Mouse (Mus musculus): ENCODE measurements at regions not wholly inside any gene's neighbourhood (a gene's known extent, or its start where the extent isn't known, plus 50 kb on each side); places are given as distances from the start of the nearest gene placed in this dataset.

DNA sequence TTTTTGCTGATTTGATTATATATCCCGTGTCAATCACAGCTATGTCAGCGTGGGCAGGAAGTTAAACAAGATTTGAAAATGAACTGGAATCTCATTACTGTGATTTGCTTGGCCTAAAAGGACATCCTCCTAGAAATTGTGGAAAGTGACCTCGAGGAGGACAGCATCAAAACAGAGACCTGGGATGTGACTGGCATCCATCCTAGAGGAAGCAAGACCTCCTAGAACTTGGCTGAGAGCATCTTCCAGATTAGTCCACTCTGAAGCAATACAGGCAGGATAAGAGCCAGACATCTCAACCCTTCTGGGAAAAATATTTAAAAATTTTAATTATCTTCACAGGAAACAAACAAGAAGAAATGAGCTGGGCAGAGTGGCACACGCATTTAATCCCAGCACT lies 136.1 kb downstream of the Hs3st3b1 start:
- Histone ChIP-seq H3K9me3 (no peaks in the 10 kb centered on the region), H3K27me3 (peaks cover 6% of the 10 kb centered on the region), H3K4me2 (replicated peaks) (no peak overlapping the region), H3K4me3 (no peak overlapping the region), H3K27ac (replicated peaks) (no peak overlapping the region), H3K4me1 (peaks cover 20% of the 10 kb centered on the region), H3K36me3 (no peaks in the 10 kb centered on the region), H3K9ac (replicated peaks) (no peak overlapping the region)
- 60% methylated on average over 4 of the region's 4 CpGs for WGBS
- ATAC-seq (ENCODE audit: low FRiP score, low read depth) = no peak

DNA sequence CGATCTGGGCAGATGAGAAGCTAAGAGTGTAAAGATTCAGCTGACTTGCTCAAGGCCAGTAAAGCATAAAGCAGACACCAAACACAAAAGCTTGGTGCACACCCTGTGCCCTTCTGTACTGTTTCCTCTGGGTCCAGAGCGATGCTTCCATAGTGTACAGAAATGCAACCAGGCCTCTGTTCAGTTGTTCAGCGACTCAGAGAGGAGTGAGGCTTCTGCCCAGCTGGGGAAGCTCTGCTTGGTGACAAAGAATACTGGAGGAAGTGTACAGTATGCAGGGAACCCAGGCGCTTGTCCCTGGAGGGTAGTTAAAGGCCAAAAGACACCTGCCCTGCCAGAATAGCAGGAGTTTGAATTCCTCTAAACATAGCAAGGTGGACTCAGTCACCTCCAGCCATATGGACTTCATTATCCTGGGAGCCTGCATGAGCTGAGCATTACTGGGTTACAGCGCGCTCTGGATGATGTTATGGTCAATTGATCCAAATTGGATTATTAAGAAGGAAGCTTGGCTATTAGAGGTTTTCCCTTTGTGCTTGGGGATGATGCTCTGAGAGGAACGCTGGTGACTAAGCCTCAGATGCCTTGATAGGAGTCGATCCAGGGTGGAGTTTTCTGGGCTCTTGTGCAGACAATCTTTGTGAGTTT lies 132.5 kb downstream of the Hs3st3b1 start:
- Histone ChIP-seq H3K4me3 (no peak overlapping the region), H3K27ac (replicated peaks) (no peak overlapping the region), H3K27me3 (peaks cover 9% of the 10 kb centered on the region), H3K4me1 (peaks cover 23% of the 10 kb centered on the region), H3K4me2 (replicated peaks) (no peak overlapping the region), H3K9ac (replicated peaks) (no peak overlapping the region), H3K9me3 (no peaks in the 10 kb centered on the region), H3K36me3 (no peaks in the 10 kb centered on the region)
- 54% methylated on average over 8 of the region's 8 CpGs for WGBS
- no peak for ATAC-seq (ENCODE audit: low FRiP score, low read depth)

- H3K27me3 ChIP-seq = peaks cover 9% of the 10 kb centered on the region
- no peak for ATAC-seq (ENCODE audit: low FRiP score, low read depth)
- H3K4me1 ChIP-seq = peaks cover 12% of the 10 kb centered on the region
- H3K9ac ChIP-seq (replicated peaks) = no peak overlapping the region
- no peaks in the 10 kb centered on the region for H3K9me3 ChIP-seq
- H3K4me2 ChIP-seq (replicated peaks) = no peak overlapping the region
- no peaks in the 10 kb centered on the region for H3K36me3 ChIP-seq
- WGBS = 56% methylated on average over 13 of the region's 13 CpGs
- no peak overlapping the region for H3K4me3 ChIP-seq
- no peak overlapping the region for H3K27ac ChIP-seq (replicated peaks)
Observed at GRCm38 (mm10) chr11:63791004-63791862, 130.9 kb downstream of the Hs3st3b1 start.

GRCm38 (mm10) chr11:63793732-63794503 lies 128.2 kb downstream of the Hs3st3b1 start:
- Histone ChIP-seq H3K4me2 (replicated peaks) (no peak overlapping the region), H3K27ac (replicated peaks) (no peak overlapping the region), H3K4me3 (no peak overlapping the region), H3K4me1 (peaks cover 12% of the 10 kb centered on the region), H3K36me3 (no peaks in the 10 kb centered on the region), H3K9me3 (no peaks in the 10 kb centered on the region), H3K27me3 (peaks cover 3% of the 10 kb centered on the region; the same call in 1 of the 2 replicates), H3K9ac (replicated peaks) (no peak overlapping the region)
- 65% methylated on average over 8 of the region's 8 CpGs for WGBS
- no peak for ATAC-seq (ENCODE audit: low FRiP score, low read depth)

DNA sequence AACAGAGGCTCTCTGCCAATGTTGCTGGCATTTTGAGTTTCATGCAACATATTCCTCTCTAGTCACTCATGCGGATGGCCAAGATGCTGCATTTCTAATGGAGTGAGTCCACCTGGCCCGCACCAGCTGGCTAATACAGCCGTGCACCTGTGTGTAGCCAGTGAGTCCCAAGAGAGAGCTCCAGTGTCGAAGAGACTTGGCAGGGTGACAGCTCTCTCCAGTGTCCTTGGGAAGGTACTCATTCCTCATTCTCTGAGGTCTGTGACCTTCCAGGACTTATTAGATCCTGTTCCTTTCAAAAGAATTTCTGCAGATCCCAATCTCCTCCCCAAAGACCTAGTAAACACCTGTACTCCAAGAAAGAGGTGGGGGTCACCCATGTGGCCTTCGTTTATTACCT lies 109.9 kb downstream of the Hs3st3b1 start:
- H3K4me1 ChIP-seq = no peaks in the 10 kb centered on the region
- H3K4me2 ChIP-seq (replicated peaks) = no peak overlapping the region
- H3K27me3 ChIP-seq = no peaks in the 10 kb centered on the region
- H3K9ac ChIP-seq (replicated peaks) = no peak overlapping the region
- no peak for ATAC-seq (ENCODE audit: low FRiP score, low read depth)
- H3K9me3 ChIP-seq = no peaks in the 10 kb centered on the region
- H3K4me3 ChIP-seq = no peak overlapping the region
- 89% methylated on average over 5 of the region's 5 CpGs for WGBS
- no peaks in the 10 kb centered on the region for H3K36me3 ChIP-seq
- H3K27ac ChIP-seq (replicated peaks) = no peak overlapping the region

GRCm38 (mm10) chr11:63822847-63823246 lies 99.2 kb downstream of the Hs3st3b1 start:
- ATAC-seq (ENCODE audit: low FRiP score, low read depth) = no peak
- H3K9ac ChIP-seq (replicated peaks) = no peak overlapping the region
- H3K9me3 ChIP-seq = no peaks in the 10 kb centered on the region
- H3K36me3 ChIP-seq = no peaks in the 10 kb centered on the region
- WGBS = 73% methylated on average over 4 of the region's 4 CpGs
- no peak overlapping the region for H3K4me2 ChIP-seq (replicated peaks)
- no peaks in the 10 kb centered on the region for H3K4me1 ChIP-seq
- no peak overlapping the region for H3K27ac ChIP-seq (replicated peaks)
- H3K4me3 ChIP-seq = no peak overlapping the region
- no peaks in the 10 kb centered on the region for H3K27me3 ChIP-seq

- no peak overlapping the region for H3K4me3 ChIP-seq
- no peak overlapping the region for H3K4me2 ChIP-seq (replicated peaks)
- ATAC-seq (ENCODE audit: low FRiP score, low read depth) = no peak
- 87% methylated on average over 6 of the region's 6 CpGs for WGBS
- no peaks in the 10 kb centered on the region for H3K27me3 ChIP-seq
- no peak overlapping the region for H3K27ac ChIP-seq (replicated peaks)
- no peaks in the 10 kb centered on the region for H3K9me3 ChIP-seq
- no peak overlapping the region for H3K9ac ChIP-seq (replicated peaks)
- H3K36me3 ChIP-seq = no peaks in the 10 kb centered on the region
- H3K4me1 ChIP-seq = no peaks in the 10 kb centered on the region
Observed at GRCm38 (mm10) chr11:63827271-63827762, 94.8 kb downstream of the Hs3st3b1 start.

DNA sequence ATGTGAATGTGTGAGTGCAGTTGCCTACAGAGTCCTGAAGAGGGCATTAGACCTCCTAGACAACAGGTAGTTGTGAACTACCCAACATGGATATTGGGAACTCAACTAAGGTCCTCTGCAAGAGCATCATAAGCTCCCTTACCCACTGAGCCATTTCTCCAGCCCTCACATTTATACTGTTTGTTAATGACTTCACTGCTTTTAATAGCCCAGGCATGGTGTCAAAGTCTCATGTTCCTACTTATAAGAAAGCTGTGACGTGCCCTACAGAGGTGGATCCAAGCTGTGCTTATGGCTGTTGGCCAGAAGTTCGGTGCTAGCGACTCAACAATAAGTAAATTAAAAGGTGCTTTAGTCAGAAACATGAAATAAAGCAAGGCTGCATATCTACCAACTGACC lies 88.6 kb downstream of the Hs3st3b1 start:
- Histone ChIP-seq H3K4me2 (replicated peaks) (no peak overlapping the region), H3K9ac (replicated peaks) (no peak overlapping the region), H3K9me3 (no peaks in the 10 kb centered on the region), H3K4me3 (no peak overlapping the region), H3K36me3 (no peaks in the 10 kb centered on the region), H3K27me3 (no peaks in the 10 kb centered on the region), H3K4me1 (peaks cover 4% of the 10 kb centered on the region; the same call in 1 of the 2 replicates), H3K27ac (replicated peaks) (no peak overlapping the region)
- 89% methylated on average over 3 of the region's 3 CpGs for WGBS
- no peak for ATAC-seq (ENCODE audit: low FRiP score, low read depth)

- Histone ChIP-seq H3K36me3 (no peaks in the 10 kb centered on the region), H3K4me2 (replicated peaks) (no peak overlapping the region), H3K9me3 (no peaks in the 10 kb centered on the region), H3K27me3 (no peaks in the 10 kb centered on the region), H3K4me1 (peaks cover 4% of the 10 kb centered on the region; the same call in 1 of the 2 replicates), H3K9ac (replicated peaks) (no peak overlapping the region), H3K27ac (replicated peaks) (no peak overlapping the region), H3K4me3 (no peak overlapping the region)
- ATAC-seq (ENCODE audit: low FRiP score, low read depth) = no peak
- 91% methylated on average over 4 of the region's 4 CpGs for WGBS
Observed at GRCm38 (mm10) chr11:63834140-63834539, 88.0 kb downstream of the Hs3st3b1 start.

DNA sequence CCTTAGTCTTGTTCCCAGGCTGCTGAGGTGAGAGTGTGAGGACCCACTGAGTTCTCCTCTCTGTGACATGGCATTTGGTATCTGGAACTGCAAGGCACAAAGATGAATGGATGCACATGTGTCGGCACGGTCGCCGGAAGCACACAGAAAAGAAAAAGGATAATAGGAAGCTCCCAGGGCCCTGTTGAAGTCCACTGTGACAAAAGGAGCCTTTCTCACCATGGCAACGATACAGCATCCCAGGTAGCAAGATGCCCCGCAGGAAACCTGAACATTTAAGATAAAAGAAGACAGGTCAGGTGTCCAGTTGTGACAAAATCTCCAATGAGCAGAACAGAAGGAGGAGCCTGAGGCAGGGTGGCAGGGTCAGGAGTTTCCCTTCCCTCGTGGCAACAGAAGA lies 87.5 kb downstream of the Hs3st3b1 start:
- Histone ChIP-seq H3K4me2 (replicated peaks) (no peak overlapping the region), H3K9ac (replicated peaks) (no peak overlapping the region), H3K27me3 (no peaks in the 10 kb centered on the region), H3K9me3 (no peaks in the 10 kb centered on the region), H3K27ac (replicated peaks) (0 out of 2 replicates have a peak overlapping the region, but pooled peaks have one; percentile 15), H3K4me3 (no peak overlapping the region), H3K36me3 (no peaks in the 10 kb centered on the region), H3K4me1 (peaks cover 4% of the 10 kb centered on the region; the same call in 1 of the 2 replicates)
- 46% methylated on average over 7 of the region's 7 CpGs for WGBS
- no peak for ATAC-seq (ENCODE audit: low FRiP score, low read depth)
